Mouse (Mus musculus) thymus, adult 2 months (tissue): ENCODE measurements around the gene Cd80. TPM values are rescaled to one million over a fixed set of nuclear protein-coding genes. Genes with fewer than 3 reads are reported as not detected.

Experiments
- DNase-seq: peaks from one replicate; pipeline ENCODE4 v3.0.0; 2021
- H3K27ac ChIP-seq: fragments of 200-500 bp; 2 replicates; pipeline ENCODE4 v1.5.1; 2012; ENCODE audit warnings: low read length, control low read depth; ENCODE audit not compliant: control insufficient read depth, insufficient read depth
- H3K27me3 ChIP-seq: fragments of 200-500 bp; 2 replicates; pipeline ENCODE4 v1.6.1; 2012; ENCODE audit warnings: mild to moderate bottlenecking, low read length, moderate library complexity, mixed read lengths; ENCODE audit not compliant: control insufficient read depth, insufficient read depth
- H3K36me3 ChIP-seq: fragments of 200-500 bp; 2 replicates; pipeline ENCODE4 v1.6.1; 2012; ENCODE audit warnings: mild to moderate bottlenecking, low read length, moderate library complexity; ENCODE audit not compliant: control insufficient read depth, insufficient read depth
- H3K4me1 ChIP-seq: fragments of 200-500 bp; replicated peaks from 2 replicates; pipeline ENCODE4 v1.6.1; 2012; ENCODE audit warnings: low read length; ENCODE audit not compliant: control insufficient read depth, insufficient read depth
- H3K4me3 ChIP-seq: fragments of 200-500 bp; 2 replicates; pipeline ENCODE4 v1.5.1; 2012; ENCODE audit warnings: mild to moderate bottlenecking, low read length, control low read depth, moderate library complexity; ENCODE audit not compliant: control insufficient read depth, insufficient read depth
- CTCF ChIP-seq: fragments of 200-500 bp; IDR thresholded peaks from 2 replicates; pipeline ENCODE4 v1.5.1; 2012; ENCODE audit warnings: mild to moderate bottlenecking, control low read depth, low read length, moderate library complexity, borderline replicate concordance; ENCODE audit not compliant: control insufficient read depth, poor library complexity, insufficient read depth; ENCODE audit errors: extremely low read depth
- POLR2A ChIP-seq: fragments of 200-500 bp; IDR thresholded peaks from 2 replicates; pipeline ENCODE4 v1.6.1; 2012; ENCODE audit warnings: mild to moderate bottlenecking, low read length, control low read depth, moderate library complexity; ENCODE audit not compliant: control insufficient read depth, poor library complexity, insufficient read depth; ENCODE audit errors: extremely low read depth
- WGBS: fragments of 180-500 bp; shearing (Covaris S2); methylation state at CpG from one replicate; pipeline ENCODE4 v1.1.7; 2018; 5-methylcytosine and 5-hydroxymethylcytosine counted together
- polyA plus RNA-seq: library from polyadenylated mRNA; depleted of rRNA; stranded (reverse); fragments of >200 nt; gene quantifications from 2 replicates; pipeline ENCODE4 v1.2.3, GENCODE M21; 2012

Cd80 gene
- polyA plus RNA-seq, 1 experiment: 5.2 TPM

- 95% methylated on average over 5 of the region's 5 CpGs for WGBS
- no peaks in the 10 kb centered on the region for H3K36me3 ChIP-seq
- H3K27me3 ChIP-seq: no peaks in the 10 kb centered on the region
These were observed 7.9 kb downstream of the Cd80 start for GRCm38 (mm10) chr16:38463305-38463704.

GRCm38 (mm10) chr16:38466089-38466488 is 10.7 kb downstream of the Cd80 start:
- no peaks in the 10 kb centered on the region for H3K27me3 ChIP-seq
- TF ChIP-seq POLR2A: no peak
- TF ChIP-seq CTCF: no peak
- no peak overlapping the region for H3K4me3 ChIP-seq
- H3K36me3 ChIP-seq: no peaks in the 10 kb centered on the region
- 88% methylated on average over 4 of the region's 4 CpGs for WGBS
- no peak for DNase-seq
- H3K27ac ChIP-seq: no peak overlapping the region
- H3K4me1 ChIP-seq: no peaks in the 10 kb centered on the region; the same call in 1 of the 2 replicates

More at GRCm38 (mm10) chr16:38463305-38463704, 7.9 kb downstream of the Cd80 start:
- Histone ChIP-seq H3K4me3 (no peak overlapping the region), H3K4me1 (no peaks in the 10 kb centered on the region; the same call in 1 of the 2 replicates), H3K27ac (no peak overlapping the region)
- no peak for TF ChIP-seq POLR2A
- TF ChIP-seq CTCF: no peak
- DNase-seq: no peak

- H3K27me3 ChIP-seq: no peaks in the 10 kb centered on the region
- H3K4me1 ChIP-seq: no peaks in the 10 kb centered on the region
- H3K4me3 ChIP-seq: no peak overlapping the region
- DNase-seq: no peak
- no peaks in the 10 kb centered on the region for H3K36me3 ChIP-seq
- 92% methylated on average over 13 of the region's 13 CpGs for WGBS
- no peak overlapping the region for H3K27ac ChIP-seq
- TF ChIP-seq POLR2A: no peak
These were observed 11.9 kb downstream of the Cd80 start for GRCm38 (mm10) chr16:38467091-38467916.

- Histone ChIP-seq H3K4me1 (no peaks in the 10 kb centered on the region), H3K27me3 (no peaks in the 10 kb centered on the region), H3K4me3 (no peak overlapping the region), H3K36me3 (no peaks in the 10 kb centered on the region), H3K27ac (no peak overlapping the region)
- no peak for DNase-seq
- TF ChIP-seq CTCF (no peak), POLR2A (no peak)
- 72% methylated on average over 8 of the region's 8 CpGs for WGBS
These were observed 12.8 kb downstream of the Cd80 start for GRCm38 (mm10) chr16:38467917-38468705.

GRCm38 (mm10) chr16:38468706-38469018 is 13.3 kb downstream of the Cd80 start:
- 37% methylated on average over 3 of the region's 3 CpGs for WGBS
- TF ChIP-seq CTCF (no peak), POLR2A (no peak)
- H3K27me3 ChIP-seq: no peaks in the 10 kb centered on the region
- H3K36me3 ChIP-seq: no peaks in the 10 kb centered on the region
- no peak for DNase-seq
- H3K4me3 ChIP-seq: no peak overlapping the region
- no peak overlapping the region for H3K27ac ChIP-seq
- H3K4me1 ChIP-seq: no peaks in the 10 kb centered on the region

GRCm38 (mm10) chr16:38469437-38469836 is 14.1 kb downstream of the Cd80 start:
- 87% methylated on average over 8 of the region's 8 CpGs for WGBS

More at GRCm38 (mm10) chr16:38469437-38469836, 14.1 kb downstream of the Cd80 start:
- H3K4me1 ChIP-seq: no peaks in the 10 kb centered on the region
- no peaks in the 10 kb centered on the region for H3K36me3 ChIP-seq
- DNase-seq: no peak
- H3K27me3 ChIP-seq: no peaks in the 10 kb centered on the region
- no peak overlapping the region for H3K4me3 ChIP-seq
- H3K27ac ChIP-seq: no peak overlapping the region
- no peak for TF ChIP-seq POLR2A
- TF ChIP-seq CTCF: no peak
